In genomic region chr6:136662063-136662462, GRCm38 (mm10) we compare ENCODE assay signal across 10 mouse cellular contexts. TPM values are rescaled to one million over a fixed set of nuclear protein-coding genes. Genes with fewer than 3 reads are reported as not detected.
DNase-seq lines count a peak whose midpoint lies in the region; ATAC-seq and TF ChIP-seq lines count a peak whose summit lies in the region.
"Had no signal": no experiment of that assay in that cellular context is flagged by ENCODE, and none has a peak within 500 bp of the region (broad histone marks: within the 10 kb centered on the region; RNA-seq: fewer than 3 reads in every experiment).

No protein-coding gene starts in this region.

- peak overlapping the region; percentile 56 for H3K9ac ChIP-seq in heart, embryonic 15.5 days
- H3K9ac ChIP-seq in ES-E14 (ENCODE audit: insufficient read depth, low read depth, low read length, poor library complexity, severe bottlenecking), result no peak overlapping the region; the same call in 1 of the 2 replicates
- H3K9ac ChIP-seq in liver, embryonic 16.5 days (ENCODE audit: low read depth, low read length), result 0 out of 2 replicates have a peak overlapping the region, but pooled peaks have one; percentile 54

- intact Hi-C loops in left cerebral cortex, postnatal 36 days (cut with DNase I), result no loop called here

- H3K27me3 ChIP-seq in heart, embryonic 15.5 days, result peaks cover 22% of the 10 kb centered on the region
- H3K27me3 ChIP-seq in liver, embryonic 16.5 days (ENCODE audit: control insufficient read depth, insufficient read depth, low read depth, low read length), result peaks cover 27% of the 10 kb centered on the region

- no peak overlapping the region for H3K27ac ChIP-seq in heart, embryonic 15.5 days
- no peak overlapping the region for H3K27ac ChIP-seq in ES-E14 (ENCODE audit: insufficient read depth, low read depth, low read length, poor library complexity, severe bottlenecking)
- no peak overlapping the region for H3K27ac ChIP-seq in liver, embryonic 16.5 days (ENCODE audit: low read length)

- H3K36me3 ChIP-seq in heart, embryonic 15.5 days, result no peaks in the 10 kb centered on the region
- H3K36me3 ChIP-seq in ES-E14 (ENCODE audit: control insufficient read depth, insufficient read depth, low read length, poor library complexity, severe bottlenecking), result no peaks in the 10 kb centered on the region
- no peaks in the 10 kb centered on the region for H3K36me3 ChIP-seq in liver, embryonic 16.5 days (ENCODE audit: control insufficient read depth, insufficient read depth)

- peak overlapping the region; percentile 88 for H3K4me2 ChIP-seq in heart, embryonic 15.5 days
- H3K4me2 ChIP-seq in liver, embryonic 16.5 days (ENCODE audit: low read depth, low read length), result peak overlapping the region; percentile 57

- H3K9me3 ChIP-seq in heart, embryonic 15.5 days (replicated peaks), result no peaks in the 10 kb centered on the region
- H3K9me3 ChIP-seq in ES-E14 (ENCODE audit: control insufficient read depth, insufficient read depth, low read depth, low read length), result no peaks in the 10 kb centered on the region
- no peaks in the 10 kb centered on the region; the same call in 1 of the 2 replicates for H3K9me3 ChIP-seq in liver, embryonic 16.5 days (replicated peaks; ENCODE audit: control insufficient read depth, low read length)

- ATAC-seq in heart, embryonic 15.5 days (replicated peaks; ENCODE audit: insufficient number of reproducible peaks, insufficient read depth, low FRiP score, low read depth), result no peak
- ATAC-seq in liver, embryonic 16.5 days (ENCODE audit: low read depth), result no peak

- WGBS in heart, embryonic 15.5 days, result 43% methylated on average over 11 of the region's 11 CpGs
- 18% methylated on average over 11 of the region's 11 CpGs for WGBS in liver, embryonic 16.5 days (ENCODE audit: insufficient replicate concordance)

- peak overlapping the region; percentile 52; the same call in 1 of the 2 replicates for H3K4me3 ChIP-seq in heart, embryonic 15.5 days
- H3K4me3 ChIP-seq in ES-E14 (ENCODE audit: insufficient read depth in 1 of 2, low read depth in 1 of 2, low read length in 2 of 2, poor library complexity in 1 of 2, severe bottlenecking in 1 of 2), result peak overlapping the region; percentile 69 to 73
- H3K4me3 ChIP-seq in liver, embryonic 16.5 days (ENCODE audit: low read depth, low read length), result peak overlapping the region; percentile 51

- no peak for DNase-seq in heart, adult 18-20 months
- no peak for DNase-seq in ES-E14 (ENCODE audit: low read depth, low spot score)
- DNase-seq in heart, postnatal 4 days, result peak; percentile 8
- no peak for DNase-seq in adrenal gland, postnatal 36 days
- no peak for DNase-seq in ovary, postnatal 14 days (ENCODE audit: low spot score)
- DNase-seq in left cerebral cortex, postnatal 36 days (ENCODE audit: low spot score in 2 of 2), result no peak
- DNase-seq: layer of hippocampus, adult 9-11 months had no signal

- in situ Hi-C loops in ES-E14 (cut with MboI; ENCODE audit: low sequenced_read_pairs in 2 of 2, unreplicated experiment in 2 of 2), result no loop called here

- peaks cover 12% of the 10 kb centered on the region for H3K4me1 ChIP-seq in heart, embryonic 15.5 days (replicated peaks)
- peaks cover 0 to 2% of the 10 kb centered on the region in 2 experiments; a peak in 1 of 4 replicates for H3K4me1 ChIP-seq in ES-E14 (ENCODE audit: control insufficient read depth in 2 of 2, insufficient read depth in 2 of 2, low read length in 2 of 2, poor library complexity in 1 of 2)
- H3K4me1 ChIP-seq in liver, embryonic 16.5 days (ENCODE audit: control insufficient read depth, low read depth, low read length), result no peaks in the 10 kb centered on the region

TF ChIP-seq in ES-E14, 5 proteins besides CTCF, POLR2A, EP300 and RAD21:
- TF ChIP-seq MAFK (IDR thresholded peaks at IDR 0.05; ENCODE audit: insufficient read depth, low read depth, low read length), result no peak
- no peak for TF ChIP-seq ZC3H11A (IDR thresholded peaks at IDR 0.05; ENCODE audit: borderline replicate concordance, low read depth, low read length)
- no peak for TF ChIP-seq CHD2 (IDR thresholded peaks at IDR 0.05; ENCODE audit: low read depth, low read length)
- no peak for TF ChIP-seq HCFC1 (IDR thresholded peaks at IDR 0.05; ENCODE audit: borderline replicate concordance, insufficient read depth, low read length)
- no peak for TF ChIP-seq ZNF384 (IDR thresholded peaks at IDR 0.05; ENCODE audit: low read depth, low read length)

RNA-seq across cellular contexts. Expression of gene Plbd1, which starts 0.3 kb away (rescaled TPM):
- polyA plus RNA-seq in heart, embryonic 15.5 days (2015; fragmentation: Nextera tagmentation; extraction: Ambion mirVana), result 4.8 and 5.6 TPM in 2 replicates
- 10 to 100 TPM; 42.7 to 50.9 TPM for total RNA-seq in heart, adult 18-20 months (2021)
- 2.5 and 3.0 TPM in 2 replicates for total RNA-seq in ES-E14 (2012; rRNA removed)
- 10 to 100 TPM; 20.7 to 23.6 TPM for total RNA-seq in heart, postnatal 4 days (2021)
- polyA plus RNA-seq in liver, embryonic 16.5 days (2015; fragmentation: Nextera tagmentation; extraction: Ambion mirVana), result 14.2 and 15.9 TPM in 2 replicates
- total RNA-seq in adrenal gland, postnatal 36 days (2021), result 10 to 100 TPM; 30.8 to 37.9 TPM
- total RNA-seq in left cerebral cortex, postnatal 36 days (2021), result not detected
- total RNA-seq: MEL had no signal
